Mouse (Mus musculus) thymus, adult 2 months (tissue): Measurements from ENCODE around the gene Ryr1.

Source experiments
- CTCF ChIP-seq: fragments of 200-500 bp; IDR thresholded peaks from 2 replicates; pipeline ENCODE4 v1.5.1; 2012; ENCODE audit warnings: mild to moderate bottlenecking, control low read depth, low read length, moderate library complexity, borderline replicate concordance; ENCODE audit not compliant: control insufficient read depth, poor library complexity, insufficient read depth; ENCODE audit errors: extremely low read depth
- POLR2A ChIP-seq: fragments of 200-500 bp; IDR thresholded peaks from 2 replicates; pipeline ENCODE4 v1.6.1; 2012; ENCODE audit warnings: mild to moderate bottlenecking, low read length, control low read depth, moderate library complexity; ENCODE audit not compliant: control insufficient read depth, poor library complexity, insufficient read depth; ENCODE audit errors: extremely low read depth

DNA sequence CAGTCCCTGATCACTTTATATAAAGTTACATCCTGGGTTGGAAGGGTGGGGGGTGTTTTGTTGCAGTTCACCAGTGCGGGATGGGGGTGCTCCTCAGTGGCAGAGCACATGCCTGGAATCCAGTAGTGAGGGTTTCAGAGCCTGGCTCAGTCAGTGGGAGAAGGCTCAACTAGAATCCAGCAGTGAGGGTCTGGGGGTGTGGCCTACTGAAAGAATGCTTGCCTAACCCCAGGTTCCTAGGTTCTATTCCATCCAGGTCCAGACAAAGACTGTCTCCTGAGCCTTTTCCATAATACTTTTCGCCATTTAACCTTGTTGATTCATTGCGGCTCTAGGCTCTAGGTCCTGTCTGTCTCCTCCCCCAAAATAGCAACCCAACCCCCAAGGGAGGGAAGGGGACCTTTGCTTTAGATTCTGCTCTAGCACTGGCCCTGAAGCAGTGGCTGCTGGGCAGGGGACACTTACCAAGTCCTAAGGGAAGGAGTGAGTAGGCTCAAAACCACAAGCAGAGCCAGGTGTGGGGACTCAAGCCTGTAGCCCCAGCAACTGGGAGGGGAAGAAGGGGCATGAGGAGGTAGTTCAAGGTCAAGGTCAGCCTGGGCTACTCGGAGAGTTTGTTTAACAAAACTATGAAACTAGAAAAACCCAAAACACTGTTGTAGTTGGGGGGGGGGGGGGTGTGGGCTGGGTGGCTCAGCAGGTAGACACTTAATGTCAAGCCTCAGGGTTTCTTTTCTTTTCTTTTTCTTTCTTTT is 158.1 kb downstream of the Ryr1 start:
- no peak for TF ChIP-seq CTCF
- no peak for TF ChIP-seq POLR2A
